Mouse (Mus musculus) left cerebral cortex, adult 2 months (tissue): ENCODE results near the gene 1190005I06Rik. TPM values are rescaled to one million over a fixed set of nuclear protein-coding genes. Genes with fewer than 3 reads are reported as not detected.

Experiments used
- DNase-seq, 2 experiments: peaks; one replicate each; pipeline ENCODE4 v3.0.0; 2021 to 2022; ENCODE audit warnings: low spot score in 2 of 2, mixed read lengths in 1 of 2; ENCODE audit errors: extremely low spot score in 1 of 2
- H3K27ac ChIP-seq: fragments of 200-600 bp; 2 replicates; pipeline ENCODE4 v1.8.1; 2022
- H3K4me3 ChIP-seq: fragments of 200-600 bp; 2 replicates; pipeline ENCODE4 v1.8.1; 2022
- CTCF ChIP-seq: fragments of 200-600 bp; IDR thresholded peaks from 2 replicates; pipeline ENCODE4 v1.8.1; 2022; ENCODE audit warnings: antibody characterized with exemption, mild to moderate bottlenecking, moderate library complexity
- intact Hi-C: fragments of 180-260 bp; cut with DNase I; formaldehyde crosslinking; loops from one replicate; pipeline ENCODE4 v1.15.1; 2025
- total RNA-seq, 2 experiments: library from RNA; stranded (reverse); gene quantifications; 2 replicates each; pipeline ENCODE4 v1.2.3; 2021

The 1190005I06Rik gene
- total RNA-seq, 2 experiments from 2014 or later, result 11.3 to 11.5 TPM

GRCm38 (mm10) chr8:120616663-120617626 is 30.5 kb downstream of the 1190005I06Rik start:
- no peak for DNase-seq
- intact Hi-C loops, result no loop called here
- peak overlapping the region; percentile 7; the same call in 1 of the 2 replicates for H3K27ac ChIP-seq
- no peak overlapping the region for H3K4me3 ChIP-seq
- TF ChIP-seq CTCF, result no peak

- DNase-seq, result no peak
- intact Hi-C loops, result no loop called here
- H3K4me3 ChIP-seq, result no peak overlapping the region
- no peak overlapping the region for H3K27ac ChIP-seq
- peak; percentile 29 for TF ChIP-seq CTCF
Observed at GRCm38 (mm10) chr8:120614491-120614890, 32.9 kb downstream of the 1190005I06Rik start.

- no peak overlapping the region for H3K4me3 ChIP-seq
- intact Hi-C loops, result no loop called here
- no peak overlapping the region for H3K27ac ChIP-seq
- no peak for DNase-seq
- TF ChIP-seq CTCF, result no peak
Observed at GRCm38 (mm10) chr8:120610824-120611223, 36.6 kb downstream of the 1190005I06Rik start.

GRCm38 (mm10) chr8:120607885-120608284 is 39.5 kb downstream of the 1190005I06Rik start:
- TF ChIP-seq CTCF, result peak; percentile 89
- H3K27ac ChIP-seq, result no peak overlapping the region
- intact Hi-C loops, result no loop called here
- peak; percentile 67 to 85 for DNase-seq
- H3K4me3 ChIP-seq, result no peak overlapping the region

- no peak for TF ChIP-seq CTCF
- intact Hi-C loops, result no loop called here
- Histone ChIP-seq H3K27ac (no peak overlapping the region), H3K4me3 (no peak overlapping the region)
- no peak for DNase-seq
Observed at GRCm38 (mm10) chr8:120607460-120607859, 40.0 kb downstream of the 1190005I06Rik start.

- intact Hi-C loops, result no loop called here
- no peak overlapping the region for H3K4me3 ChIP-seq
- TF ChIP-seq CTCF, result no peak
- no peak overlapping the region for H3K27ac ChIP-seq
- DNase-seq, result no peak
Observed at GRCm38 (mm10) chr8:120602672-120603071, 44.8 kb downstream of the 1190005I06Rik start.

GRCm38 (mm10) chr8:120599504-120599903 is 47.9 kb downstream of the 1190005I06Rik start:
- Histone ChIP-seq H3K4me3 (no peak overlapping the region), H3K27ac (no peak overlapping the region)
- intact Hi-C loops, result loop anchor here (2.0 to 5.0 kb wide), 4 partner anchors 63 to 421 kb away; no protein-coding TSS in a partner anchor
- TF ChIP-seq CTCF, result peak; percentile 83
- peak; percentile 73 for DNase-seq

GRCm38 (mm10) chr8:120598579-120598978 is 48.9 kb downstream of the 1190005I06Rik start:
- TF ChIP-seq CTCF, result no peak
- DNase-seq, result peak; percentile 80 to 82
- Histone ChIP-seq H3K27ac (no peak overlapping the region), H3K4me3 (no peak overlapping the region)
- intact Hi-C loops, result loop anchor here (1.0 to 5.0 kb wide), 6 partner anchors 62 to 420 kb away; no protein-coding TSS in a partner anchor

GRCm38 (mm10) chr8:120595963-120596362 is 51.5 kb downstream of the 1190005I06Rik start:
- TF ChIP-seq CTCF, result peak; percentile 95

GRCm38 (mm10) chr8:120594571-120594970 is 52.9 kb downstream of the 1190005I06Rik start:
- intact Hi-C loops, result no loop called here
- Histone ChIP-seq H3K4me3 (no peak overlapping the region), H3K27ac (no peak overlapping the region)
- no peak for DNase-seq
- peak; percentile 51 for TF ChIP-seq CTCF

More at GRCm38 (mm10) chr8:120595963-120596362, 51.5 kb downstream of the 1190005I06Rik start:
- intact Hi-C loops, result loop anchor here (5.0 kb wide), 1 partner anchor 294 kb away; no protein-coding TSS in a partner anchor
- Histone ChIP-seq H3K27ac (no peak overlapping the region), H3K4me3 (no peak overlapping the region)
- DNase-seq, result peak; percentile 44 to 56

- Histone ChIP-seq H3K4me3 (no peak overlapping the region), H3K27ac (no peak overlapping the region)
- no peak for DNase-seq
- intact Hi-C loops, result no loop called here
- no peak for TF ChIP-seq CTCF
Observed at GRCm38 (mm10) chr8:120591587-120592292, 55.7 kb downstream of the 1190005I06Rik start.

GRCm38 (mm10) chr8:120589921-120590320 is 57.5 kb downstream of the 1190005I06Rik start:
- no peak for TF ChIP-seq CTCF
- no peak overlapping the region for H3K27ac ChIP-seq
- intact Hi-C loops, result no loop called here
- H3K4me3 ChIP-seq, result peak overlapping the region; percentile 56; the same call in 1 of the 2 replicates
- no peak for DNase-seq
